Mouse (Mus musculus) adrenal gland, postnatal 4 days (tissue): ENCODE data around the gene Kcnf1. TPM values are rescaled to one million over a fixed set of nuclear protein-coding genes. Genes with fewer than 3 reads are reported as not detected.

Source experiments
- DNase-seq, 2 experiments: peaks; one replicate each; pipeline ENCODE4 v3.0.0; 2021 to 2022; ENCODE audit warnings: low spot score in 2 of 2, mixed read lengths in 2 of 2
- long read RNA-seq, 2 experiments: library from polyadenylated mRNA; stranded (forward); transcript quantifications; one replicate each; pipeline ENCODE4 v2.0.0; 2021
- total RNA-seq, 2 experiments: library from RNA; stranded (reverse); gene quantifications; 2 replicates each; pipeline ENCODE4 v1.2.3; 2021

Gene Kcnf1
- total RNA-seq = under 1 TPM; 0.59 to 0.87 TPM
- long read RNA-seq, experiment 1 = 0 reads
- long read RNA-seq, experiment 2, full-length matches to known transcripts = 1 of 1 reads
- long read RNA-seq, experiment 2, partial matches to known transcripts = 0 of 1 reads
- long read RNA-seq, experiment 2, other reads (novel, unspliced or antisense) = 0 of 1 reads

GRCm38 (mm10) chr12:17176757-17177092 lies at the start of gene Kcnf1:
Kcnf1 (minus strand) TSS chr12:17176888.
- no peak for DNase-seq

- no peak for DNase-seq
Observed at GRCm38 (mm10) chr12:17225012-17225411, 48.3 kb upstream of the Kcnf1 start.

- no peak for DNase-seq
Observed at GRCm38 (mm10) chr12:17223050-17223449, 46.4 kb upstream of the Kcnf1 start.

GRCm38 (mm10) chr12:17221891-17222428 lies 45.3 kb upstream of the Kcnf1 start:
- no peak for DNase-seq

GRCm38 (mm10) chr12:17220631-17221030 lies 43.9 kb upstream of the Kcnf1 start:
- no peak for DNase-seq

GRCm38 (mm10) chr12:17219107-17219506 lies 42.4 kb upstream of the Kcnf1 start:
- DNase-seq = no peak

GRCm38 (mm10) chr12:17218390-17218789 lies 41.7 kb upstream of the Kcnf1 start:
- DNase-seq = no peak

GRCm38 (mm10) chr12:17215751-17216150 lies 39.1 kb upstream of the Kcnf1 start:
- DNase-seq = no peak

GRCm38 (mm10) chr12:17202492-17203322 lies 26.0 kb upstream of the Kcnf1 start:
- DNase-seq = no peak

GRCm38 (mm10) chr12:17198621-17199020 lies 21.9 kb upstream of the Kcnf1 start:
- no peak for DNase-seq

- DNase-seq = no peak
Observed at GRCm38 (mm10) chr12:17194140-17194539, 17.5 kb upstream of the Kcnf1 start.

- no peak for DNase-seq
Observed at GRCm38 (mm10) chr12:17193311-17193710, 16.6 kb upstream of the Kcnf1 start.

- no peak for DNase-seq
Observed at GRCm38 (mm10) chr12:17192887-17193286, 16.2 kb upstream of the Kcnf1 start.

GRCm38 (mm10) chr12:17184303-17184775 lies 7.7 kb upstream of the Kcnf1 start:
- DNase-seq = no peak

- DNase-seq = no peak
Observed at GRCm38 (mm10) chr12:17183788-17184187, 7.1 kb upstream of the Kcnf1 start.

- DNase-seq = peak in 1 of 2 experiments; percentile 7
Observed at GRCm38 (mm10) chr12:17176041-17176756, 489 bp downstream of the Kcnf1 start.

GRCm38 (mm10) chr12:17175531-17175951 lies 1.1 kb downstream of the Kcnf1 start:
- no peak for DNase-seq

- no peak for DNase-seq
Observed at GRCm38 (mm10) chr12:17175124-17175523, 1.6 kb downstream of the Kcnf1 start.

- no peak for DNase-seq
Observed at GRCm38 (mm10) chr12:17174134-17174893, 2.4 kb downstream of the Kcnf1 start.

- DNase-seq = no peak
Observed at GRCm38 (mm10) chr12:17170406-17170805, 6.3 kb downstream of the Kcnf1 start.

- DNase-seq = no peak
Observed at GRCm38 (mm10) chr12:17166116-17166515, 10.6 kb downstream of the Kcnf1 start.
